Mouse (Mus musculus) gastrocnemius, adult 2 months (tissue): ENCODE results near the gene Ces3b. TPM values are rescaled to one million over a fixed set of nuclear protein-coding genes. Genes with fewer than 3 reads are reported as not detected.
A peak's percentile ranks its signal among the peaks of the same experiment; 100 is the strongest.
"Not testable (repeated sequence)": the region's sequence is repeated elsewhere in the genome, so short reads cannot be mapped to it uniquely, and the experiment has no call there.

Source experiments
- DNase-seq: peaks from one replicate; pipeline ENCODE4 v3.0.0; 2022
- H3K27ac ChIP-seq: fragments of 200-600 bp; 2 replicates; pipeline ENCODE4 v1.8.1; 2022; ENCODE audit warnings: mild to moderate bottlenecking
- H3K4me3 ChIP-seq: fragments of 200-600 bp; 2 replicates; pipeline ENCODE4 v1.8.1; 2022; ENCODE audit warnings: mild to moderate bottlenecking, moderate library complexity
- CTCF ChIP-seq: fragments of 200-600 bp; IDR thresholded peaks from 2 replicates; pipeline ENCODE4 v1.8.1; 2022; ENCODE audit warnings: antibody characterized with exemption, mild to moderate bottlenecking, moderate library complexity
- intact Hi-C: fragments of 180-260 bp; cut with DNase I; formaldehyde crosslinking; loops from one replicate; pipeline ENCODE4 v1.15.1; 2025
- total RNA-seq, 2 experiments: library from RNA; stranded (reverse); gene quantifications; 2 replicates each; pipeline ENCODE4 v1.2.3; 2021

The Ces3b gene
- total RNA-seq, 2 experiments from 2014 or later, result not detected

GRCm38 (mm10) chr8:105088581-105088980, 5.0 kb downstream of the Ces3b start:
- H3K27ac ChIP-seq, result no peak overlapping the region
- DNase-seq, result no peak
- no peak for TF ChIP-seq CTCF

GRCm38 (mm10) chr8:105093992-105094391, 10.4 kb downstream of the Ces3b start:
- TF ChIP-seq CTCF, result no peak
- DNase-seq, result no peak
- intact Hi-C loops, result no loop called here
- Histone ChIP-seq H3K4me3 (no peak overlapping the region), H3K27ac (no peak overlapping the region)

More at GRCm38 (mm10) chr8:105088581-105088980, 5.0 kb downstream of the Ces3b start:
- no peak overlapping the region for H3K4me3 ChIP-seq
- intact Hi-C loops, result no loop called here

- DNase-seq, H3K4me3 ChIP-seq, intact Hi-C loops, H3K27ac ChIP-seq: not testable (repeated sequence)
Observed at GRCm38 (mm10) chr8:105102101-105102785, 18.7 kb downstream of the Ces3b start.

- intact Hi-C loops, result not testable (repeated sequence)
Observed at GRCm38 (mm10) chr8:105103701-105104100, 20.1 kb downstream of the Ces3b start.

GRCm38 (mm10) chr8:105104220-105104619, 20.7 kb downstream of the Ces3b start:
- H3K4me3 ChIP-seq, result no peak overlapping the region
- DNase-seq, result no peak
- intact Hi-C loops, result no loop called here

More at GRCm38 (mm10) chr8:105103701-105104100, 20.1 kb downstream of the Ces3b start:
- not testable (repeated sequence) for H3K27ac ChIP-seq, DNase-seq, H3K4me3 ChIP-seq

GRCm38 (mm10) chr8:105129864-105130263, 46.3 kb downstream of the Ces3b start:
- TF ChIP-seq CTCF, result no peak
- intact Hi-C loops, result no loop called here
- H3K4me3 ChIP-seq, result no peak overlapping the region
- H3K27ac ChIP-seq, result no peak overlapping the region
- DNase-seq, result no peak

More at GRCm38 (mm10) chr8:105104220-105104619, 20.7 kb downstream of the Ces3b start:
- TF ChIP-seq CTCF, result no peak
- no peak overlapping the region for H3K27ac ChIP-seq

GRCm38 (mm10) chr8:105131509-105131908, 48.0 kb downstream of the Ces3b start, which contains the start of gene Ces4a:
TSS of gene Ces4a (plus strand) at chr8:105131800.
- Histone ChIP-seq H3K4me3 (no peak within 1 kb of the TSS), H3K27ac (no peak within 1 kb of the TSS)
- no peak for TF ChIP-seq CTCF
- intact Hi-C loops, result no loop called here
- DNase-seq, result no peak

- DNase-seq, result peak; percentile 81
- no peak overlapping the region for H3K27ac ChIP-seq
- TF ChIP-seq CTCF, result peak; percentile 94; the same call in 1 of the 2 replicates
- no peak overlapping the region for H3K4me3 ChIP-seq
- intact Hi-C loops, result loop anchor here (1.0 kb wide), 2 partner anchors 80 to 121 kb away; no protein-coding TSS in a partner anchor
Observed at GRCm38 (mm10) chr8:105138423-105138822, 54.9 kb downstream of the Ces3b start.

- no peak for TF ChIP-seq CTCF
- no peak for DNase-seq
- H3K27ac ChIP-seq, result no peak overlapping the region
- intact Hi-C loops, result no loop called here
- no peak overlapping the region for H3K4me3 ChIP-seq
Observed at GRCm38 (mm10) chr8:105142395-105142794, 58.8 kb downstream of the Ces3b start.

Other genes starting within 250 kb of the Ces3b start
- under 1 TPM; 0.45 to 0.56 TPM for gene Ces2c, start 236.7 kb upstream of the Ces3b start, total RNA-seq
- not detected for gene Ces2e, start 157.5 kb upstream of the Ces3b start, total RNA-seq
- gene Ces2f, start 136.4 kb upstream of the Ces3b start, total RNA-seq, result not detected
- under 1 TPM; 0.31 to 0.53 TPM for gene Ces2g, start 122.0 kb upstream of the Ces3b start, total RNA-seq
- gene Ces2h, start 82.9 kb upstream of the Ces3b start, total RNA-seq, result not detected
- gene Ces3a, start 35.2 kb upstream of the Ces3b start, total RNA-seq, result not detected
- gene Ces4a, start 48.0 kb downstream of the Ces3b start, total RNA-seq, result not detected
- gene Cbfb, start 86.9 kb downstream of the Ces3b start, total RNA-seq, result 10 to 100 TPM; 58.9 to 76.8 TPM
- gene D230025D16Rik, start 141.4 kb downstream of the Ces3b start, total RNA-seq, result 10 to 100 TPM; 28.1 to 33.1 TPM
- gene B3gnt9, start 171.4 kb downstream of the Ces3b start, total RNA-seq, result 1 to 10 TPM; 1.8 to 3.5 TPM
- gene Tradd, start 180.9 kb downstream of the Ces3b start, total RNA-seq, result 1 to 10 TPM; 2.4 to 2.9 TPM
- 1 to 10 TPM; 1.0 to 1.1 TPM for gene Fbxl8, start 180.9 kb downstream of the Ces3b start, total RNA-seq
- gene Hsf4, start 186.0 kb downstream of the Ces3b start, total RNA-seq, result 1 to 10 TPM; 6.1 to 8.4 TPM
- gene Nol3, start 192.4 kb downstream of the Ces3b start, total RNA-seq, result 10 to 100 TPM; 27.9 to 32.4 TPM
- under 1 TPM; 0.33 to 0.98 TPM for gene 4931428F04Rik, start 206.1 kb downstream of the Ces3b start, total RNA-seq
- 1 to 10 TPM in 1 of 2 experiments, under 1 TPM in 1; 0.84 to 2.3 TPM for gene Exoc3l, start 212.3 kb downstream of the Ces3b start, total RNA-seq
- 10 to 100 TPM; 26.8 to 29.7 TPM for gene E2f4, start 213.9 kb downstream of the Ces3b start, total RNA-seq
- 1 to 10 TPM; 1.2 to 1.6 TPM for gene Elmo3, start 221.8 kb downstream of the Ces3b start, total RNA-seq
- gene Lrrc29, start 242.5 kb downstream of the Ces3b start, total RNA-seq, result 1 to 10 TPM in 1 of 2 experiments, under 1 TPM in 1; 0.99 to 1.3 TPM
- 10 to 100 TPM; 20.1 to 24.6 TPM for gene Tmem208, start 242.6 kb downstream of the Ces3b start, total RNA-seq